Mouse (Mus musculus) layer of hippocampus, postnatal 36 days (tissue): Measurements from ENCODE around the gene Rusc1. TPM values are rescaled to one million over a fixed set of nuclear protein-coding genes. Genes with fewer than 3 reads are reported as not detected.
A peak's percentile ranks its signal among the peaks of the same experiment; 100 is the strongest.

Experiments
- DNase-seq, 2 experiments: peaks; one replicate each; pipeline ENCODE4 v3.0.0; 2022
- total RNA-seq, 2 experiments: library from RNA; stranded (reverse); gene quantifications; 2 replicates each; pipeline ENCODE4 v1.2.3; 2021

Rusc1 gene
- total RNA-seq, result 100 to 1,000 TPM; 129 to 137 TPM

DNA sequence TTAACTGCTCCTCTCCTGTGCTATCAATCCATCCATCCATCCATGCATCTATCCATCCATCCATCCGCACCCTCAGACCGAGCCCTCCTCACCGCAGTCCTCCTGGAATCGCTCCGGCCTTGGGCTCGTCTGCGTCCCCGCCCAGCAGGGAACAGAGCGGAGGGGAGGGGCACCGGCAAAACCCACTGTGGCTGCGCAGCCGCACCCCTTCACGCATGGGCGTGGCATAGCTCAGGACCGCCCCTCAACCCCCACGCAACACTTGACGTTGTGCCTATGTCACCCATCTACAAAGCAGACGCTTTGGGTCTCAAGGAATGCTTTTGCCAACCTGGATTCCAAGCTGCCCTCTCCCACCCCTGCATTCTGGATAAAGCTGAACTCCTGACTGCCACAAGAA is at the start of gene Rusc1:
Gene Rusc1, minus strand, starts transcription at position 137 of the 400 bp plus-strand sequence.
- peak; percentile 92 to 93 for DNase-seq

DNA sequence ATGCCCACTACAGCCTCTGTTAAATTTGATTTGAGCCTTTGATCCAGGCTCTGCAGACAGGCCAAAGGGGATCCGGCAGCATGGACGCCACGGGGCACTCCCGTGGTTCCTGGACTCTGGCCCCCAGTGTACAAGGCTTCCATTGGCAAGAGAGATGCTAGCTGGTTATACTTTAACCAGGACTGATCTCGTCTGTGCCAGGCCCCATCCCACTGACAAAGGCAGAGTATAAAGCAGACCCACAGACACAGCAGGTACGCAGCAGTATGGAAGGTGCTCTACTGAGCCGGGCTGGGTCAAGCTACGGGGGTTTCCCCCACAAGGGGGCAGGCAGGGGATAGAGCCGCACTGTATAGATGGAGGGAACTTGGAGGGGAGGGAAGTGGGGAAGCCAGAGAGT is 43.3 kb upstream of the Rusc1 start:
- no peak for DNase-seq

DNA sequence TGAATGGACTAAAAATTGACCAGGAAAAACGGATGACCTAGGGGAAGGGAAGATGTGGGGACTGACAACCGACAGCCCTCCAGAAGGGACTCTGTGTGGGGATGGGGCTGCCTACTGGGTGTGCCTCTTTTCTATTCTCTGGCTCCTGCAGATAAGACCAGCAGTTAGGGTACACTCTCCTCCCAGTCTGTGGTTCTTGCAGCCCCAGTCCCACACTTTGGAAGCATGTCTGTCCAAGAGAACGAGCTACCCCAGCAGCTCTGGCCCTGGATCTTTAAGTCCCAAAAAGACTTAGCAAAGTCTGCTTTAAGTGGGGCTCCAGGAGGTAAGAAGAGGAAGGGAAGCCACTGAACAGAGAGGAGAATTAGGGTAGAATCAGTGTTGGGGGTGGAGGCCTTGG is 42.8 kb upstream of the Rusc1 start, which contains the start of gene Pklr:
Gene Pklr, plus strand, starts transcription at position 185 of the 400 bp plus-strand sequence.
- no peak for DNase-seq

DNA sequence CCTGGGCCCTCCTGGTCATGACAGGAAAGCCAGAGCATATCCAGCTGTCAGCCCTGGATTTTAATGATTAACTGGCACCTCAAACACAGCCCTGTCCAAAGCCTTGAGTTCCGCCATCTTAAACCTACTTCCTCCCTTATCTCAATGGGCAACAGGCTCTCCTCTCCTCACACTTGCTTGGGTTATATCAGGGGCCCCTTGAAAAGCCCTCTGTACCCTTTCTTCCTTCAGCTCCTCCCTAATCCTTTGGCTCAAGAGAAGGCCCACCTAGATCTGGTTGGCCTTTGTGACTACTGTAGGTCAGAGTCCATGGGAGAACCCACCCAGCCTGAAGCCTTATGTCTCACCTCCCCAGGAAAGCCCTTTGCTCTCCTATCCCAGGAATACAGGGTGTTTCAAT is 40.6 kb upstream of the Rusc1 start:
- DNase-seq, result no peak

DNA sequence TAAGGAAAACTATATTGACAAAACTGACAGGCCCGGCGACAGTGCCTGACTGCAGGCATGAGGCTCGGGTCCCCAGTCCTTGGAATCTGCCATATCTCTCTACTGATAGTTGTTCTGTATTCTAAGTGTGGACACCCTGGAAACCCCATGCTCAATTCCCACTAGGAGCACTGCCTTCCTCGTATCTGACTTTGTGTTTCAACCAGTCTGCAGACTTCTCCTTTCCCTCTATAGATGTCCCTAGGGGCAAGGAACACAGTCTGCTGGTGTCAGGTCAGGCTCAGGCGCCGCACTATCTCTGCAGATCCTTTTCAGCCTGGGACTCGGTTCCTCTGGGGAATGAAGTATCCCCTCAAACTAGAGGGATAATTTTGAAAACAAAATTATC is 39.9 kb upstream of the Rusc1 start:
- no peak for DNase-seq

DNA sequence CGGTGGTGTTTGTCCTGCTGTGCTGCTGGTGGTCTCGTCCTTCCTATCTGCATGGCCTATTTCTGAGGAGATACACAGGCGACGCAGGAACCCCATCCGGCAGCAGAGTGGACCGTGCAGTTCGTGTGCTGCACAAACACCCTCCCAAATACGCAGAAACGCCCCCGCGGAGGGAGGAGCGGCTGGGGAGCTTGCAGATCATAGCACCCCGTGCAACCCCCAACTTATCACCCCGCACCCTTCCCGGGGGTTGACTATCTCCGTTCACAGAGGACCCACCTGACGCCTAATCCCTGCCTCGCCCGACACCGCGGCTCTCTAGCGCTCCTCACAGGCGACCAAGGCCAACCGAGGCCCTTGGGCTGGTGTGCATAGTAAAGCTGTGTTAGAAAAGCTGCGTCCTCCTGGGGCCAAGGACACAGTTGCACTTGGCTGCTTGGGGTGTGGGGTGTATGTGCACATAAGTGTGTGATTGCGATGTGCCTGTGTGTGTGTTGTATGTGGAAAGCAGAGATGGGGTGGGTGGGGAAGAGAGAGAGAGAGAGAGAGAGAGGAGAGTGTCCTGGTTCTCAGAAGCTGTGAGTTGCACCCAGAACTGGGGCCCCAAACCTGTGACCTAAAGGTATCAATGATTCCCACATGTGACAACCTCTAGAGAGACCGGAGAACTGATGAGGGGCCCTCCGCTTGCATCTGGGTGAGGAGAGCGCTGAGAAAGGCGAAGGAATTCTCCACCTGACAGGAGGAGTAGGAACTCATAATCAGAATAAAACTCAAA is 39.4 kb upstream of the Rusc1 start:
- DNase-seq, result peak; percentile 35 to 44

DNA sequence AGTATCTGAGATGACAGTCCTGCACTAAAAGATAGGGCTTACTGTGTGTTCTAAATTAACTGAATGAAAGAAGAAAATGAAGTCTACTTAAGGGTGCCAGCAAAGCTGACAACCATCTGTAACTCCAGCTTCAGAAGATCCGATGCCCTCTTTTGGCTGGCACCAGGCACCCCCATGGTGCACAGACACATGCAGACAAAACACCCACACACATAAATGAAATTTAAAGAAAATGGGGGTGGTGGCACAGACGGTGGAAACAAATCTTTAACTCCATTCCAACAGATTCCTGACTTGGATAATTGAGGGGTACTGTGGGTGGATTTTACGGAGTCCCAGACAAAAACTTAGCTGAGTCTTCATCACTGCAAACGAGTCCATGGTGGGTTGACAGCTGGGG is 38.7 kb upstream of the Rusc1 start:
- DNase-seq, result peak; percentile 17 to 21

DNA sequence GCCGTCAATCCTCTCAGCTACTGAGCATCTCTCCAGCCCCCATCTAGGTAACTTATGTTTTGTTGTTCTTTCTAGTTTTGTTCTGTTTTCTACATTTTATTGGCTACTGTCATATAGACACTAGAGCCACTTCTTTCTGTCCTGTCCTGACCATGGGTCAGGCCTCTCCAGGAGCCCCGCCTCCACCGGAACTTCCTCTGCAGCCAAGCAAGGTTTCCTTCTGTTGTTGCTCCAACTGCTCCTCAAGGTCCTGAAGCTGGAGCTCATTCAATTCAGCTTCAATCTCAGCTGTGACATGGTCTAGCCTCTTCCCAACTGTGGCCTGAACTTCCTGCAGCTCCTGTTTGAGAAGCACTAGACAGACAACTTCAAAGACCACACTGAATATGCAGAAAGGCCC is 36.8 kb upstream of the Rusc1 start:
- no peak for DNase-seq

DNA sequence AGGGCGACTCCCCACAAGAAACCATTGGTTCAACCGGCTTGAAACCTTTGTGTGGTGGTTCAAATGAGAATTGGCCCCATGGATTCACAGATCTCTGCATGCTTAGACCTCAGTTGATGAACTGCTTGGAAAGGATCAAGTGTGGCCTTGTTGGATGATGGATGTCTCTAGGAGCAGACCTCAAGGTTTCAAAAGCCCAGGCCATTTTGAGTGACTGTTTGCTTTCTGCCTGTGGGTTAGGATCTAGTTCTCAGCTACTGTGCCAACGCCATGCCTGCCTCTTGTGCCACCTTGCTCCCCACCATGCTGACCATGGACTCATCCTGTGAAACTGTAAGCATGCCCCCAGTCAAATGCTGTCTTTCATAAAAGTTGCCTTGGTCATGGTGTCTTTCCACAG is 32.9 kb upstream of the Rusc1 start:
- no peak for DNase-seq

DNA sequence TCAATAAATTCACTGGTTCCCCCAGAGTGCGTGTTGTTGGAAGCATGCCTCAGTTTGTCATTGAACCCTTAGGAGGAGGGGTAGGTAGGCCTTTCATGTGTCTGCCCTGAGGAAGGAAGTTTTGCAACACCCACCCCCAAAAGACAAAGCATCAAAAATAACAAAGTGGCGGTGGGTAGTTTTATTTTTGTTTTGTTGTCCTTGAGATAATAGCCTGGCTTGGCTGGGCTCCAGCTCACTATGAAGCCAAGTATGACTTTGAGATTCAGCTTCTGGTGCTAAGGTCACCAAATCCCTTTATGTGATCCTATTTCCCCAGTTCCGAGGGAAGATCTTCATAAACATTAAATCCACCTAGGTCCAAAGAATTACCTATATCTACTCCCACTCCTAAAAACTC is 31.1 kb upstream of the Rusc1 start:
- DNase-seq, result no peak

DNA sequence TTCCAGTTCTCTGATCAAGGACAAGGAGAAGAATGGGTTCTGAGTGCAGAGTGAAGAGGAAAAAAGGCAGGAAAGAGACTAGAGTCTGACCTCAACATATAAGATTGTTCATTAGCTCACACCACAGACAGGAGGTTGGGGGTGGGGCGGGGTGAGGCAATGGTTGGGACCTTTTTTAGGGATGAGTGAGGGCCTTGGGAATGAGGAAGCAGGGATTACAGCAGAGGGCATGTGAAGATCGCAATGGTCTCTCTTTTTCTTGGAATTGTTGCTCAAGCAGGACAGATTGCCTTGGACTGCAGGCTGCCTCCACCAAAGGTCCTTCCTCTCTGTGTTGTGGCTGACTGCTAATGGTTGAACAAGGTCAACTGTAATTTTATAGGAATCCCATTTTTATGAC is 30.2 kb upstream of the Rusc1 start:
- DNase-seq, result no peak

DNA sequence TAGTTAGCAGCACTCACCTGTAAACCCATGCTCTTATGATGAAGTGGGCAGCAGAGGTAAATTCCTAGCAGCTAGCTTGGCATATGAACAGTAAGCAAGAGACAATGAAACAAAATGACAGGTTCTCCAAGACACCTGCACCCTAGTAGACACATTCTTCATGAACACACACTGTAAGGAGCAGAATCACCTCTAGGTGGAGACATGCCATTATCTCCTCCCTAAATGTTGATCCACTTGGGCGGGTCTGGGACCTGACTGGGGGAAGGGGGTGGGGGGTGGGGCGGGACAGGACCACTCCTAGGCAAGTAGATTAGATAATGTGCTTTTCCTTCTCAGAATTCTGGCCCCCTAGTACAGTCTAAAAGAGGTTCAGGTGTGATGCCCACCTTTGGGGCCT is 22.4 kb upstream of the Rusc1 start:
- no peak for DNase-seq

DNA sequence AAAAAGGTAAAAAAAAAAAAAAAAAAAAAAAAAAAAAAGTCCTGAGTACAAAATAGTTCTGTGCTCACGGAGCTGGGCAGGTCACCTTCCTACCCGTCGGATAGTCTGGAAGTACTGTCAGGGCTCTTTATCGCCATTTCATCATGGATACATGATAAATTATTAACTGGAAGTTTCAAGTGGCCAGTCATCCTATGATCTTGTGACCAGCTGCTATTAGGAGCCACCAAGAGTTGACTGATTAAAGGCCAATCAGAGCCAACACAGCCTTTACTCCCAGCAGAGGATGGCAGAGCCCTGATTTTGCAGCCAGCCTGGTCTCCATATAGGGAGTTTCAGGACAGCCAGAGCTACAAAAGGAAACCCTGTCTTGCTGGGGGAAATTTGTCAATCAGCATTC is 19.9 kb upstream of the Rusc1 start:
- no peak for DNase-seq

DNA sequence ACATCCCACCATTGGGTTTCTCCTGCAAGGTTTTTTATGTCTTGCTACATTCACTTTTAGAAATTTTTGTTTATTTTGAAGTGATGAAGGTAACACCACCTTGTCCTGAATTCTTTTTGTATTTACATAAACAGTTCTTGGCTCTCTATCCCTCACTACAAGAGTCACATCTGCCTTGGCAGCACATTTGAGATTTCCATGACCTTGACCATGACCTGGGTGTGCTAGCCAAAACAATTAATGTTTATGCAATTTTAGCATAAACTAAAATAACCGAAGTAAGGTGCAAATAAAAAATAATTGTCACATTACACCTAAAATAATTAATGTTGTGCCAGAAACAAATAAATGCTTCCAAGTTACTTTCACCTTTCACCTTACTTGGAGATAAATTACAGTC is 15.0 kb upstream of the Rusc1 start:
- no peak for DNase-seq

DNA sequence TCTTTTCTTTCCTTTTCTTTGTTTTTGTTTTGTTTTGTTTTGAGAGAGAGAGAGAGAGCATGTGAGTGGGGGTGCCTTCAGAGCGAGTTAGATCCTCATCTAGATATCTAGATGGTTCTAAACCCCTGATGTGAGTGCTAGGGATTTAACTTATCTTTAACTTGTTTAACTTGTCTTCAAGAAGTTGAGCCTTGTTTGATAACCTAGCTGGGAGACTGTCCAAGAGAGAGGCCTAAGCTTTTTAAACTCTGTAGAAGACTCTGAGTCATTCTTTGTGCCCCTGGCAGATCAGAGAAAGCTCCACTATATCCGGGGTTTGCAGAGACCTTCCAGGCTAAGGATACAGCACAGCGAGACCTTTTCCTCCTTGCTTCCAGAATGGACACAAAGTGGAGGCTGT is 14.4 kb upstream of the Rusc1 start:
- no peak for DNase-seq

DNA sequence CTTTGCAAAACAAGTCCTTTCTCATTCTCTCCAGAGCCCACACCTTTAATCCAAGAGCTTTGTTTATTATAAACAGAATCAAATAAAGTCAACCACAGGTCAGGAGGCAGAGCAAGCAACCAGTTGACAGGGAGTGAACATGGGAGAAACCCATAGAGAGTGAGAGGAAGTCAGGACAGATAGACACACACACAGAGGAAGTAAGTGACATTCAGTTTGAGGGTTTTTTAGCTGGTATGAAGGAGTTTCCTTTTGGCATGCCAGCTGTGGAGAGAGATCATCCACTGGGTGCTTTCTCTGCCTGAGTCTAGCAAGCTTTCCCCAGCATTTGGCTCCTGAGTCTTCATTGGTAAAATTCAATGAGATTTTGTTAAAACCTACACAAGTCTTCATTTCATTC is 13.8 kb upstream of the Rusc1 start:
- no peak for DNase-seq

DNA sequence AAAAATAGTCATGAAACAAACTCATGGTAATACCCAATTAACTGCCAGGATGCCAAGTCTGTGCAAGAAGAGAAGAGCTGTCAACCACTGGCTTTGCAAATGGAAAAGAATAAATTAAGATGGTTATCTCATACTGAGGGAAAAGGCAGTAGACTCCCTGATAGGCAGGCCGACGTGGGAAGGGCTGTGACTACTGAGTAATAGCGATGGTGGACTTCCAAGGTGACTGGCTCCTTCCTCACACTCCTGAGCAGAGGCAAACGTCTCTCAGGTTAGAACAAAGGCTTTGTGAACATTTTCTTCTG is 10.1 kb upstream of the Rusc1 start:
- DNase-seq, result no peak

DNA sequence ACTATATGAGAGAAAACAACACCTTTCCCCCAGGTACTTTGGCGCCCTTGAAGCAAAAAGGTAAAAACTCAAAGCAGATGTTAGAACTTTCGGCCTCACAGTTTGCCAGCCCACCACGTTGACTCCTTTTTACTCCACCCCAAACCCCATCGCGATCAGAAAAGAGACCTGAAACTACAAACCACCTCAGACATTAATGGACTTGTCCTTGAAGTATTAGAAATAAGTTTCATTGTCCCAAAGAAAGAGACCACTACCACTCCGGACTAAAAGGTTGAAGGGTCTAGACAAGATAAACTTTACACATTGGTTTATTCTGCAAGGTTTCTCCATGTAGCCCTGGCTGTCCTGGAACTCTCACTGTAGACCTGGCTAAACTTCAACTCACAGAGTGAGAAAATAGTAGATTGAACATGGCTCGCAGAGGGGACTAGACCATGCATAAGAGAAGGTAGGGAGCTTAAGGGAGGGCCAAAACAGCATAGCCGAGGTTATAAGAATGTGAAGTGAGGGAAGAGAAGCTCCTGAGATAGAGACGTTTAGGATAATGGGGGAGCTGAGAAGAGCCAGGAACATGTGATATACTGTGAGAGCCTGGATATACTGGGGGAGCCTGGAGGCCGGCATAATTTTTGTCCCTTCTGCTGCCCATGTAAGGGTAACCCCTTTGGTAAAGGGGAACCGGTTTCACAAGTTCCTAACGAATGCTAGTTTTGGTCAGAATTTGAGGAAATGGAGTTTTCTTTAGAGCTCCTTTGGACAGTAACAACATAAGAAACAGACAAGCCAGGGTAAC is 9.6 kb upstream of the Rusc1 start:
- DNase-seq, result no peak

DNA sequence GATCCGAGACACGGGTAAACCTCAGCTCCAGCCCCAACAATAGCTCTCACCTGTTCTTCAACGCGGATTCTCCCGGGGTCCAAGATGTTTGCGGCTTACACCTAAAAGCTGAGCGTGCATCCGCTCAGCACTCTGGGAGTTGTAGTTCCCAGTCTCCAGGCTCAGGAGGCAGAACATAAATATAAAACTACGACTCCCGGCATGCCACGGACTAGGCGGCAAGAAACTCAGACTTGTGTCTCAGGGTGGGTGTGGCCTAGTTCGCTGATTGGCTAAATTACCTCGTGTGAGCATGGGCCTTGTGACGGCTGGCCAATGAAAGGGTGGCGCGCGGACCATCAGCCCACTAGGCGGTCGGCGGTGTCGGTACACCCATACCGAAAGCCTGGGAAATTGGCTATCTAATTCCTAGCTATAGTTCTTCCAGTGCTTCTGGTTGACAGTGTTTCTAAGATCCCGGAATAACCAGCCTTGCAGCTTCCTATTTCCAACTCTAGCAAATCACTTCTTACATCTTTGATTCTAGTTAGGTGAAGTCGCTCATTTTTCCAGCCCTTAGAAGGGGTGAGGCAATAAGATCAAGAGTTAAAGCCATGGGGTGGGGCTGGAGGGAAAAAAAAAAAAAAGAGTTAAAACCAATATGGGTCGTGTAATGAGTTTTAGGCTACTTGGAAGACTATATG is 8.8 kb upstream of the Rusc1 start, which contains the start of gene Fdps:
Gene Fdps, minus strand, starts transcription at position 148 of the 683 bp plus-strand sequence.
- peak; percentile 93 to 96 for DNase-seq

DNA sequence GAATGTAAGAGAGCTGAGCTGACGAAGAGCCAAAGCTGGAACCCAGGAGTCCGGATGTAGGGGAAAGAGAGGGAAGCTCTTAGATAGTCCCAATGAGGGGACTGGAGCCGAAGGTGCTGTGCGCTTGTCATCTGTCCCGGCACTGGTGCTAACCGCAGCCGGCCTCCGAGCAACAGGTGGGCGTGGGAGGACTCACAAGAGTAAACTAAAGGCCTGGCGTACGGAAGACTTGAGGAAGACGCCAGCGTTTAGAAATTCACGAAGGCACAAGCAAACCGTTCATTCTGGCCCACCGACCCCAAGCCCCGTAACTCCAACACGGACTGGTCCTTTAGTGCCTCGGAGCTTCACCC is 8.3 kb upstream of the Rusc1 start:
- DNase-seq, result no peak

DNA sequence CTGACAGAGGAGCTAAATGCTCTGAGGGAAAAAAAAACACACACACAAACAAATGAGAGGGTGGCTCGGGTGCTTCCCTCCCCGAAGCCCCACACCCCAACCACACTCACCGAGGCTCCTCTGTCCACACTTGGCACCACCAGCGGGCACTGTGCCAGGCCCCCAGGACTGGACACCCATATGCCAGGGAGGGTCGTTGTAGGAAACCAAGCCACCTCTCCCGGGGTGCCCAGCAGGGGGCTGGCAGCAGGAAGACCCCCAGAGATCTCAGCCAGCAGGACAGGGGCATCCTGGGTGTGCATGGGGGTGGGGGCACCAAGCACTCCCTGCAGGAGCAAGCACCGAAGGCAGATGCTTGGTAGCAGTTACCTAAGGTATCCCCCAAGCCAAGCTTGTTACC is 7.7 kb upstream of the Rusc1 start, which contains the start of gene Gm43738:
Gene Gm43738, minus strand, starts transcription at position 289 of the 400 bp plus-strand sequence.
- no peak for DNase-seq

DNA sequence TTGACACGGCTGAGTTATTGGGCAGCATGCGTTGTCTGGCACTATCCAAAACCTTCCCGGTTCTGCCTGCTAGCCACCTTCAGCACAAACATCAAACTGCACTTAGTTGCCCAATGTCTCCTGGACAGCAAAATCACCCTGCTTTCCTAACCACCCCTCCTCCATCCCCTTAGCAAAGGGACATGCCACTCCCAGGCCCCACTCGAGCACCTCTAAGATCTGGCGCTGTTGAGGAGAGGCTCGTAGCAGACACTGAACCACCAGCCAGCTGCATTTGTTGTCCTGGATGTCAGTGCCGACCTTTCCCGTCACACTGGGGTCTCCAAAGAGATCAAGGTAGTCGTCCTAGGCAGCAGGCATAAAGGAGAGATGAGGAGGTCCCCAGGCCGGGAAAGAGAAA is 910 bp upstream of the Rusc1 start:
- no peak for DNase-seq

DNA sequence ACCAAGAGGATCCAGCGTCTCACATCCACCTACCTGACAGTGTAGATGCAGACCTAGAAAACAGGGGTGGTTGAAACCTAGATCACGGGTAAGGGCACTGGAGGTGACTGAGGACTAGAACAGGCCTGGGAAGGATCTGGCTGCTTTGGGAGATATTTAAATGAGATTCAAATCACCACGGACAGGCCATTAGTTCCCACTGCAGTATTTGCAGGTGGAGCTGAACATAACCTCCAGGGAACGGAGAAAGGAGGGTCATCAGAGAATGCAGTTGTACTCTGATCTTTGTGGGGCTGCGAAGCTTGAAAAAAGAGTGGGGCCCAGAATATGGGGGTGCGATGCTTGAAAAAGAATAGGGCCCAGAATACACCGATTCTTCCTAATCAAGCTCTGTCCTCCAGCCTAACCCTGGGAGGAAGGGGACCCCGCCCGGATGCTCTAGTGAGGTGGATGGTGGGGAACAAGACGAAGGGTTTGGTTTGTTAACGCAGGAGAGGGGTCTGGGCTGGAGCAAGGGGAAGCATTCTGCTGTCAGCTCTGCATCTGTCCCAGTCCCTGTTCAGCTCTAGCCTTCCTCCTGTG is 511 bp downstream of the Rusc1 start:
- DNase-seq, result no peak
